Mouse (Mus musculus) embryonic fibroblast, embryonic 13.5 days (primary cell): Measurements from ENCODE around the gene Fam120b. TPM values are rescaled to one million over a fixed set of nuclear protein-coding genes. Genes with fewer than 3 reads are reported as not detected.

ENCODE experiments used
- H3K27ac ChIP-seq: 2 replicates; pipeline ENCODE4 v1.5.1; 2012; ENCODE audit warnings: low read length, control low read depth, inconsistent platforms; ENCODE audit not compliant: insufficient read depth
- H3K4me1 ChIP-seq: 2 replicates; pipeline ENCODE4 v1.6.1; 2011; ENCODE audit warnings: low read length; ENCODE audit not compliant: control insufficient read depth, insufficient read depth
- H3K4me3 ChIP-seq: 2 replicates; pipeline ENCODE4 v1.5.1; 2011; ENCODE audit warnings: mild to moderate bottlenecking, control low read depth, low read length; ENCODE audit not compliant: insufficient read depth
- CTCF ChIP-seq: IDR thresholded peaks from 2 replicates; pipeline ENCODE4 v1.5.1; 2011; ENCODE audit warnings: mild to moderate bottlenecking, control low read depth, low read length, moderate library complexity, borderline replicate concordance; ENCODE audit not compliant: insufficient read depth
- POLR2A ChIP-seq: IDR thresholded peaks from 2 replicates; pipeline ENCODE4 v1.6.1; 2011; ENCODE audit warnings: low read depth, mild to moderate bottlenecking, control low read depth, low read length, moderate library complexity
- polyA plus RNA-seq: library from polyadenylated mRNA; stranded (reverse); fragments of >200 nt; gene quantifications from 2 replicates; pipeline ENCODE4 v1.2.4, GENCODE M21; 2011; ENCODE audit warnings: low read depth; ENCODE audit not compliant: missing spikeins, insufficient read length

The Fam120b gene
- polyA plus RNA-seq, 1 experiment = 25.3 TPM

- Histone ChIP-seq H3K4me1 (peaks cover 3% of the 10 kb centered on the region; the same call in 1 of the 2 replicates), H3K4me3 (peak overlapping the region; percentile 27), H3K27ac (no peak overlapping the region)
- no peak for TF ChIP-seq CTCF
- TF ChIP-seq POLR2A = no peak
Measured at GRCm38 (mm10) chr17:15379741-15380526, 16.1 kb upstream of the Fam120b start.

GRCm38 (mm10) chr17:15380641-15381051, 15.4 kb upstream of the Fam120b start:
- peaks cover 3% of the 10 kb centered on the region; the same call in 1 of the 2 replicates for H3K4me1 ChIP-seq
- no peak for TF ChIP-seq CTCF
- no peak for TF ChIP-seq POLR2A
- H3K27ac ChIP-seq = no peak overlapping the region
- H3K4me3 ChIP-seq = peak overlapping the region; percentile 27

- Histone ChIP-seq H3K4me1 (peaks cover 3% of the 10 kb centered on the region; the same call in 1 of the 2 replicates), H3K27ac (no peak overlapping the region), H3K4me3 (no peak overlapping the region)
- TF ChIP-seq CTCF (no peak), POLR2A (no peak)
Measured at GRCm38 (mm10) chr17:15381092-15381860, 14.7 kb upstream of the Fam120b start.

- Histone ChIP-seq H3K4me3 (no peak overlapping the region), H3K4me1 (peaks cover 3% of the 10 kb centered on the region; the same call in 1 of the 2 replicates), H3K27ac (no peak overlapping the region)
- no peak for TF ChIP-seq POLR2A
- TF ChIP-seq CTCF = no peak
Measured at GRCm38 (mm10) chr17:15381869-15382660, 13.9 kb upstream of the Fam120b start.

- no peaks in the 10 kb centered on the region for H3K4me1 ChIP-seq
- H3K27ac ChIP-seq = no peak overlapping the region
- no peak for TF ChIP-seq POLR2A
- TF ChIP-seq CTCF = 0 out of 2 replicates have a peak, but pooled peaks have one; percentile 7
- H3K4me3 ChIP-seq = no peak overlapping the region
Measured at GRCm38 (mm10) chr17:15383360-15383759, 12.6 kb upstream of the Fam120b start.

- no peak for TF ChIP-seq CTCF
- TF ChIP-seq POLR2A = no peak
- no peak overlapping the region for H3K4me3 ChIP-seq
- no peaks in the 10 kb centered on the region for H3K4me1 ChIP-seq
- no peak overlapping the region for H3K27ac ChIP-seq
Measured at GRCm38 (mm10) chr17:15388892-15389291, 7.1 kb upstream of the Fam120b start.

GRCm38 (mm10) chr17:15389356-15389755, 6.6 kb upstream of the Fam120b start:
- Histone ChIP-seq H3K27ac (no peak overlapping the region), H3K4me1 (no peaks in the 10 kb centered on the region), H3K4me3 (no peak overlapping the region)
- TF ChIP-seq CTCF (no peak), POLR2A (no peak)

GRCm38 (mm10) chr17:15401716-15402115, 5.7 kb downstream of the Fam120b start:
- TF ChIP-seq POLR2A (no peak), CTCF (no peak)
- no peaks in the 10 kb centered on the region for H3K4me1 ChIP-seq
- H3K27ac ChIP-seq = no peak overlapping the region
- H3K4me3 ChIP-seq = no peak overlapping the region

GRCm38 (mm10) chr17:15406576-15406975, 10.6 kb downstream of the Fam120b start:
- Histone ChIP-seq H3K4me3 (no peak overlapping the region), H3K4me1 (no peaks in the 10 kb centered on the region), H3K27ac (no peak overlapping the region)
- no peak for TF ChIP-seq POLR2A
- TF ChIP-seq CTCF = no peak
